Mouse (Mus musculus) forebrain, embryonic 15.5 days (tissue): ENCODE data around the gene Ankrd39. TPM values are rescaled to one million over a fixed set of nuclear protein-coding genes. Genes with fewer than 3 reads are reported as not detected.

Experiments used
- ATAC-seq: fragments of 200-750 bp; cut with Nextera tagmentation; replicated peaks from 2 replicates; pipeline ENCODE4 v1.8.0; 2017; ENCODE audit warnings: mild to moderate bottlenecking, moderate TSS enrichment, moderate library complexity
- H3K27ac ChIP-seq: fragments of 300-500 bp; sonication (generic); replicated peaks from 2 replicates; pipeline ENCODE4 v1.5.1; 2015; ENCODE audit warnings: mild to moderate bottlenecking, inconsistent platforms
- H3K27me3 ChIP-seq: fragments of 300-500 bp; sonication (generic); 2 replicates; pipeline ENCODE4 v1.6.1; 2015; ENCODE audit warnings: inconsistent platforms
- H3K36me3 ChIP-seq: fragments of 300-500 bp; sonication (generic); 2 replicates; pipeline ENCODE4 v1.6.1; 2015; ENCODE audit warnings: mild to moderate bottlenecking, inconsistent platforms
- H3K4me1 ChIP-seq: fragments of 300-500 bp; sonication (generic); 2 replicates; pipeline ENCODE4 v1.6.1; 2015; ENCODE audit warnings: inconsistent platforms
- H3K4me2 ChIP-seq: fragments of 300-500 bp; sonication (generic); replicated peaks from 2 replicates; pipeline ENCODE4 v1.6.1; 2015; ENCODE audit warnings: mild to moderate bottlenecking, inconsistent platforms
- H3K4me3 ChIP-seq: fragments of 300-500 bp; sonication (generic); 2 replicates; pipeline ENCODE4 v1.5.1; 2015; ENCODE audit warnings: mild to moderate bottlenecking, inconsistent platforms
- H3K9ac ChIP-seq: fragments of 300-500 bp; sonication (generic); replicated peaks from 2 replicates; pipeline ENCODE4 v1.6.1; 2015; ENCODE audit warnings: mild to moderate bottlenecking, inconsistent platforms
- H3K9me3 ChIP-seq: fragments of 300-500 bp; sonication (generic); 2 replicates; pipeline ENCODE4 v1.6.1; 2016; ENCODE audit warnings: inconsistent platforms
- WGBS: fragments of 180-500 bp; shearing (Covaris S2); methylation state at CpG from one replicate; pipeline ENCODE4 v1.1.7; 2015; ENCODE audit warnings: mixed read lengths; 5-methylcytosine and 5-hydroxymethylcytosine counted together
- polyA plus RNA-seq: library from polyadenylated mRNA; unstranded; fragments of >200 nt; fragmentation: Nextera tagmentation; extraction: Ambion mirVana; gene quantifications from 2 replicates; pipeline ENCODE4 v1.2.1, GENCODE M21; 2015

Gene Ankrd39
- polyA plus RNA-seq, 1 experiment from 2014 or later, result 19.2 TPM

GRCm38 (mm10) chr1:36535477-36536396, 11.5 kb downstream of the Ankrd39 start:
- Histone ChIP-seq H3K27me3 (no peaks in the 10 kb centered on the region), H3K9me3 (no peaks in the 10 kb centered on the region), H3K27ac (no peak overlapping the region), H3K4me1 (peaks cover 6% of the 10 kb centered on the region; the same call in 1 of the 2 replicates), H3K9ac (no peak overlapping the region), H3K4me3 (no peak overlapping the region), H3K4me2 (no peak overlapping the region), H3K36me3 (0 out of 2 replicates have a peak, but pooled peaks cover 7% of the 10 kb centered on the region)
- 88% methylated on average over 11 of the region's 11 CpGs for WGBS
- no peak for ATAC-seq

GRCm38 (mm10) chr1:36534595-36535058, 12.6 kb downstream of the Ankrd39 start:
- no peak overlapping the region for H3K4me2 ChIP-seq
- H3K4me3 ChIP-seq, result no peak overlapping the region
- H3K36me3 ChIP-seq, result no peaks in the 10 kb centered on the region
- ATAC-seq, result no peak
- H3K9me3 ChIP-seq, result no peaks in the 10 kb centered on the region
- H3K27me3 ChIP-seq, result no peaks in the 10 kb centered on the region
- H3K27ac ChIP-seq, result no peak overlapping the region
- peaks cover 15% of the 10 kb centered on the region for H3K4me1 ChIP-seq
- H3K9ac ChIP-seq, result no peak overlapping the region
- 89% methylated on average over 6 of the region's 6 CpGs for WGBS

DNA sequence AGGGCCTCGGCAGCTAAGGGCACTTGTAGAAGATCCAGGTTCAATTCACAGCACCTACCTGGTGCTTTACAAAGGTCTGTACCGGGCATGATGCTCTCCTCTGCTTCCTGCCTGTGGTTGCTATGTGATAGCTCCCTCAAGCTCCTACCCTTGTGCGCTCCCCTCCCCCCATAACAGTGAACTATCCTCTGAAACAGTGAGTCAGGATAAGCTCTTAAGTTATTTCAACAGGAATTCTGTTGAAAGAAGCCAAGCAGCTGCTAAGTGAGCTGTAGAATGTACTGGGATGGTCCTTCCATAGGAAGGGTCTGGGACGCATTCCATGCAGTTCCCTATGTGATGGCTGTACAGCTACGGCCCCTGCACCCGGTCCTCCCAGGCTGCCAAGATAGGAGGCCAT, 13.7 kb downstream of the Ankrd39 start:
- no peaks in the 10 kb centered on the region for H3K9me3 ChIP-seq
- WGBS, result 86% methylated on average over 6 of the region's 6 CpGs
- no peak overlapping the region for H3K4me3 ChIP-seq
- H3K27me3 ChIP-seq, result no peaks in the 10 kb centered on the region
- H3K27ac ChIP-seq, result no peak overlapping the region
- no peaks in the 10 kb centered on the region for H3K36me3 ChIP-seq
- no peak for ATAC-seq
- no peak overlapping the region for H3K4me2 ChIP-seq
- H3K4me1 ChIP-seq, result peaks cover 18% of the 10 kb centered on the region
- no peak overlapping the region for H3K9ac ChIP-seq

- no peaks in the 10 kb centered on the region for H3K27me3 ChIP-seq
- no peak for ATAC-seq
- H3K4me3 ChIP-seq, result no peak overlapping the region
- H3K9ac ChIP-seq, result no peak overlapping the region
- H3K27ac ChIP-seq, result no peak overlapping the region
- H3K9me3 ChIP-seq, result no peaks in the 10 kb centered on the region
- WGBS, result 88% methylated on average over 12 of the region's 12 CpGs
- peaks cover 10% of the 10 kb centered on the region; the same call in 1 of the 2 replicates for H3K36me3 ChIP-seq
- H3K4me2 ChIP-seq, result no peak overlapping the region
- peaks cover 28% of the 10 kb centered on the region for H3K4me1 ChIP-seq
Observed at GRCm38 (mm10) chr1:36531461-36531860, 15.8 kb downstream of the Ankrd39 start.

DNA sequence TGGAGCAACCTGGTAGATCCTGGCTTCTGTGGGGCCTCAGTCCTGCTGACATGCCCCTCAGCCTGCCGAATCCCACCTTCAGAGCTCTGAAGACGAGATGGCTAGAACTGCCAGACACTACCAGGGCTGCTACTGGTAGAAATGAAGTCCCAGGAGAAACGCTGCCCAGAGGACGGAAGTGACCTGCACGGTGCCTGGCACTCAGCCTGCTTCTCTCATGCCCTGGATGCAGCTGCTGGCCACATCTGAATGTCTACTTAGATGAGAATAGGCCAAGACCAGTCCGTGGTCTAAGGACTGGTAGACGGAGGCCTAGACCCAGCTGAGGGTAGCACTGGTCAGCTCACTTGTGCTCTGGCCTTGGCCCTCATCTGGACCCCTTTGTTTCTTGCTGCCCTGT, 16.3 kb downstream of the Ankrd39 start:
- Histone ChIP-seq H3K9ac (no peak overlapping the region), H3K27ac (0 out of 2 replicates have a peak overlapping the region, but pooled peaks have one; percentile 22), H3K36me3 (peaks cover 10% of the 10 kb centered on the region; the same call in 1 of the 2 replicates), H3K4me2 (no peak overlapping the region), H3K27me3 (no peaks in the 10 kb centered on the region), H3K4me3 (no peak overlapping the region), H3K9me3 (no peaks in the 10 kb centered on the region), H3K4me1 (peaks cover 28% of the 10 kb centered on the region)
- 95% methylated on average over 7 of the region's 7 CpGs for WGBS
- ATAC-seq, result no peak

DNA sequence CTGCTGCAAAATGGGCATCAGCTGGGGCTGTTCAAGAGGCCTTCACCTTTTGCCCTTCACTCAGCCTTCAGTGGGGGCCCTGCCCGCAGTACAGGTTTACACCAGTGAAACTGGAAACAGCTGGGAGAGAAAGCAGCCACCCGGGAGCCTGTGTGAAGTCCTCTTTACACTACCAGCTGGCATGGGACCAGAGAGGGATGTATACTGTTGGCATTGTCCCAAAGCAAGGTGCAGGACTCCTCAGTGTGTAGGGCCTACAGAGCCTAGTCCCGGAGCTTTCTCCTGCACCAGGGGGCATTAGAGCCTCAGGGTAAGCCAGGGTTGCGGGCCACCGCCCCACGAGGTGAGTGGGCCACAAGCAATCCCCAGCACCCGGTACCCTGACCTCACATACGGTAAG, 16.8 kb downstream of the Ankrd39 start:
- no peak overlapping the region for H3K9ac ChIP-seq
- peaks cover 28% of the 10 kb centered on the region for H3K4me1 ChIP-seq
- H3K4me2 ChIP-seq, result no peak overlapping the region
- peaks cover 15% of the 10 kb centered on the region for H3K36me3 ChIP-seq
- WGBS, result 66% methylated on average over 8 of the region's 8 CpGs
- no peaks in the 10 kb centered on the region for H3K9me3 ChIP-seq
- H3K4me3 ChIP-seq, result no peak overlapping the region
- no peak for ATAC-seq
- H3K27me3 ChIP-seq, result no peaks in the 10 kb centered on the region
- 0 out of 2 replicates have a peak overlapping the region, but pooled peaks have one; percentile 22 for H3K27ac ChIP-seq

DNA sequence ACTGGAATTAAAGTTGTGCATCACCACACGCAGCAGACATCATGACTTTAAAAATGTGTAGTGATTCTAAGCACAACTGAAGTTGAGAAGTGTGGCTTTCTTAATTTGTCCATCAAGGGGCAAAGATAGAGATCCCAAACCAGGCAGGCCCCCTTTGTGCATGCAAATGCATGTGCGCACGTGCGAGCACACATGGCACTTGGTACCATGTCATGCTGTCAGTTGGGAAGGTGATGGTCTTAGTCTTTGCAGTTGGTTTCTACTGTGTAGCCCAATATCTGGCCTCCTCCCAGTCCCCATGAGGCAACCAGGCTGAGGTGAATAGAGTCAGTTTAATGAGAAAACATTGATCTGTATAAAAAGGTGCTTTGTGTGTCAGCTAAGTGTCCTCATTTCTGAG, 17.4 kb downstream of the Ankrd39 start:
- Histone ChIP-seq H3K9me3 (no peaks in the 10 kb centered on the region), H3K4me2 (no peak overlapping the region), H3K27me3 (no peaks in the 10 kb centered on the region), H3K4me1 (peaks cover 28% of the 10 kb centered on the region), H3K27ac (no peak overlapping the region), H3K4me3 (no peak overlapping the region), H3K9ac (no peak overlapping the region), H3K36me3 (peaks cover 21% of the 10 kb centered on the region)
- ATAC-seq, result no peak
- 87% methylated on average over 4 of the region's 4 CpGs for WGBS

GRCm38 (mm10) chr1:36529274-36529673, 18.0 kb downstream of the Ankrd39 start:
- peaks cover 27% of the 10 kb centered on the region for H3K36me3 ChIP-seq
- H3K9ac ChIP-seq, result no peak overlapping the region
- no peaks in the 10 kb centered on the region for H3K9me3 ChIP-seq
- 96% methylated on average over 4 of the region's 4 CpGs for WGBS
- no peak overlapping the region for H3K27ac ChIP-seq
- H3K4me3 ChIP-seq, result no peak overlapping the region
- no peaks in the 10 kb centered on the region for H3K27me3 ChIP-seq
- H3K4me2 ChIP-seq, result no peak overlapping the region
- peaks cover 30% of the 10 kb centered on the region for H3K4me1 ChIP-seq
- ATAC-seq, result no peak

- ATAC-seq, result peak; percentile 70
- H3K36me3 ChIP-seq, result peaks cover 31% of the 10 kb centered on the region
- H3K4me2 ChIP-seq, result no peak overlapping the region
- H3K9ac ChIP-seq, result no peak overlapping the region
- H3K9me3 ChIP-seq, result no peaks in the 10 kb centered on the region
- peak overlapping the region; percentile 72 for H3K27ac ChIP-seq
- WGBS, result 0% methylated on average over 1 of the region's 1 CpGs
- H3K4me1 ChIP-seq, result peaks cover 39% of the 10 kb centered on the region
- no peak overlapping the region for H3K4me3 ChIP-seq
- H3K27me3 ChIP-seq, result no peaks in the 10 kb centered on the region
Observed at GRCm38 (mm10) chr1:36528351-36528750, 18.9 kb downstream of the Ankrd39 start.

GRCm38 (mm10) chr1:36526903-36527302, 20.3 kb downstream of the Ankrd39 start:
- H3K4me1 ChIP-seq, result peaks cover 51% of the 10 kb centered on the region
- no peak overlapping the region for H3K9ac ChIP-seq
- peaks cover 36% of the 10 kb centered on the region for H3K36me3 ChIP-seq
- peak overlapping the region; percentile 72; the same call in 1 of the 2 replicates for H3K27ac ChIP-seq
- no peaks in the 10 kb centered on the region for H3K27me3 ChIP-seq
- H3K4me2 ChIP-seq, result no peak overlapping the region
- 85% methylated on average over 10 of the region's 10 CpGs for WGBS
- ATAC-seq, result no peak
- no peaks in the 10 kb centered on the region for H3K9me3 ChIP-seq
- no peak overlapping the region for H3K4me3 ChIP-seq

GRCm38 (mm10) chr1:36525774-36526173, 21.5 kb downstream of the Ankrd39 start:
- ATAC-seq, result no peak
- Histone ChIP-seq H3K9me3 (no peaks in the 10 kb centered on the region), H3K4me3 (no peak overlapping the region), H3K36me3 (peaks cover 48% of the 10 kb centered on the region), H3K4me2 (no peak overlapping the region), H3K4me1 (peaks cover 51% of the 10 kb centered on the region), H3K27ac (no peak overlapping the region), H3K27me3 (no peaks in the 10 kb centered on the region), H3K9ac (no peak overlapping the region)
- 92% methylated on average over 12 of the region's 12 CpGs for WGBS

GRCm38 (mm10) chr1:36524058-36524457, 23.2 kb downstream of the Ankrd39 start:
- Histone ChIP-seq H3K36me3 (peaks cover 62% of the 10 kb centered on the region), H3K4me1 (peaks cover 41% of the 10 kb centered on the region), H3K9me3 (no peaks in the 10 kb centered on the region), H3K4me2 (no peak overlapping the region), H3K9ac (no peak overlapping the region), H3K4me3 (no peak overlapping the region), H3K27me3 (no peaks in the 10 kb centered on the region), H3K27ac (peak overlapping the region; percentile 56)
- no peak for ATAC-seq
- WGBS, result 84% methylated on average over 5 of the region's 5 CpGs
